Mouse (Mus musculus): ENCODE data around the gene Mocs3. TPM values are rescaled to one million over a fixed set of nuclear protein-coding genes. Genes with fewer than 3 reads are reported as not detected.

The Mocs3 gene
- total and polyA plus RNA-seq, 2 experiments from 2014 or later, result 3.8 to 6.0 TPM

DNA sequence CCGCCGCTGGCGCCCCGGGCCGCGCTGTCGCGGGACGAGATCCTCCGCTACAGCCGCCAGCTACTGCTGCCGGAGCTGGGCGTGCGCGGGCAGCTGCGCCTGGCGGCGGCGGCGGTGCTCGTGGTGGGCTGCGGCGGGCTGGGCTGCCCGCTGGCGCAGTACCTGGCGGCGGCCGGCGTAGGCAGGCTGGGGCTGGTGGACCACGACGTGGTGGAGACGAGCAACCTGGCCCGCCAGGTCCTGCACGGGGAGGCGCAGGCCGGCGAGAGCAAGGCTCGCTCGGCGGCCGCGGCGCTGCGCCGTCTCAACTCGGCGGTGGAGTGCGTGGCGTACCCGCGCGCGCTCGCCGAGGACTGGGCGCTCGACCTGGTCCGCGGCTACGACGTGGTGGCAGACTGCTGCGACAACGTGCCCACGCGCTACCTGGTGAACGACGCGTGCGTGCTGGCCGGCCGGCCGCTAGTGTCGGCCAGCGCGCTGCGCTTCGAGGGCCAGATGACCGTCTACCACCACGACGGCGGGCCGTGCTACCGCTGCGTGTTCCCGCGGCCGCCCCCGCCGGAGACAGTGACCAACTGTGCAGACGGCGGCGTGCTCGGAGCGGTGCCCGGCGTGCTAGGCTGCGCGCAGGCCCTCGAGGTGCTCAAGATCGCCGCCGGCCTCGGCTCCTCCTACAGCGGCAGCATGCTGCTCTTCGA lies 500 bp downstream of the Mocs3 start:
- 2% methylated on average over 76 of the region's 105 CpGs for WGBS

DNA sequence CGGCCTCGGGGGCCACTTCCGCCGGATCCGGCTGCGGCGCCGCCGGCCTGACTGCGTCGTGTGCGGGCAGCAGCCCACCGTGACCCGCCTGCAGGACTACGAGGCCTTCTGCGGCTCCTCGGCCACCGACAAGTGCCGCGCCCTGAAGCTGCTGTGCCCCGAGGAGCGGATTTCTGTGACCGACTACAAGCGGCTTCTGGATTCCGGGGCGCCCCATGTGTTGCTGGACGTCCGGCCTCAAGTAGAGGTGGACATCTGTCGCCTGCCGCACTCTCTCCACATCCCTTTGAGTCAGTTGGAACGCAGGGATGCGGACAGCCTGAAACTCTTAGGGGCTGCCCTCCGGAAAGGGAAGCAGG lies 1.0 kb downstream of the Mocs3 start:
- ATAC-seq (ENCODE audit: insufficient read depth, low read depth) (no peak), DNase-seq (ENCODE audit: low spot score) (no peak)
- 55% methylated on average over 33 of the region's 33 CpGs for WGBS
- Histone ChIP-seq H3K36me3 (replicated peaks; ENCODE audit: control insufficient read depth, insufficient read depth, low read length) (peaks cover 17% of the 10 kb centered on the region), H3K4me3 (ENCODE audit: low read depth, low read length) (peak overlapping the region; percentile 91), H3K27me3 (ENCODE audit: control insufficient read depth, insufficient read depth, low read length) (no peaks in the 10 kb centered on the region), H3K4me1 (ENCODE audit: control insufficient read depth, insufficient read depth) (peaks cover 20% of the 10 kb centered on the region), H3K9me3 (replicated peaks; ENCODE audit: control insufficient read depth, low read length) (no peaks in the 10 kb centered on the region), H3K4me2 (ENCODE audit: low read depth, low read length) (peak overlapping the region; percentile 94), H3K9ac (replicated peaks; ENCODE audit: low read depth, low read length) (peak overlapping the region; percentile 94; the same call in 1 of the 2 replicates), H3K27ac (ENCODE audit: low read depth) (no peak overlapping the region)
- no peak for TF ChIP-seq EP300 (IDR thresholded peaks at IDR 0.05; ENCODE audit: low read depth)
- no peak for TF ChIP-seq CTCF (IDR thresholded peaks at IDR 0.05; ENCODE audit: low read depth)

More for the DNA sequence above, 500 bp downstream of the Mocs3 start:
- Histone ChIP-seq H3K4me2 (ENCODE audit: low read depth, low read length) (peak overlapping the region; percentile 94), H3K36me3 (replicated peaks; ENCODE audit: control insufficient read depth, insufficient read depth, low read length) (peaks cover 22% of the 10 kb centered on the region), H3K9ac (replicated peaks; ENCODE audit: low read depth, low read length) (peak overlapping the region; percentile 94), H3K4me1 (ENCODE audit: control insufficient read depth, insufficient read depth) (peaks cover 20% of the 10 kb centered on the region), H3K27me3 (ENCODE audit: control insufficient read depth, insufficient read depth, low read length) (no peaks in the 10 kb centered on the region), H3K27ac (ENCODE audit: low read depth) (peak overlapping the region; percentile 90), H3K9me3 (replicated peaks; ENCODE audit: control insufficient read depth, low read length) (no peaks in the 10 kb centered on the region), H3K4me3 (ENCODE audit: low read depth, low read length) (peak overlapping the region; percentile 91)
- peak; percentile 65 for ATAC-seq (ENCODE audit: insufficient read depth, low read depth)
- DNase-seq (ENCODE audit: low spot score), result no peak
- TF ChIP-seq EP300 (IDR thresholded peaks at IDR 0.05; ENCODE audit: low read depth) (no peak), CTCF (IDR thresholded peaks at IDR 0.05; ENCODE audit: low read depth) (no peak)

- DNase-seq (ENCODE audit: low spot score), result no peak
- no peak for TF ChIP-seq CTCF (IDR thresholded peaks at IDR 0.05; ENCODE audit: low read depth)
- no peak for TF ChIP-seq EP300 (IDR thresholded peaks at IDR 0.05; ENCODE audit: low read depth)
- Histone ChIP-seq H3K9ac (replicated peaks; ENCODE audit: low read depth, low read length) (no peak overlapping the region), H3K27me3 (ENCODE audit: control insufficient read depth, insufficient read depth, low read length) (no peaks in the 10 kb centered on the region), H3K4me3 (ENCODE audit: low read depth, low read length) (no peak overlapping the region), H3K9me3 (replicated peaks; ENCODE audit: control insufficient read depth, low read length) (0 out of 2 replicates have a peak, but pooled peaks cover 2% of the 10 kb centered on the region), H3K36me3 (replicated peaks; ENCODE audit: control insufficient read depth, insufficient read depth, low read length) (peaks cover 9% of the 10 kb centered on the region; the same call in 1 of the 2 replicates), H3K27ac (ENCODE audit: low read depth) (no peak overlapping the region), H3K4me2 (ENCODE audit: low read depth, low read length) (no peak overlapping the region), H3K4me1 (ENCODE audit: control insufficient read depth, insufficient read depth) (peaks cover 19% of the 10 kb centered on the region)
- ATAC-seq (ENCODE audit: insufficient read depth, low read depth), result no peak
- 89% methylated on average over 5 of the region's 5 CpGs for WGBS
These were observed 2.9 kb downstream of the Mocs3 start for GRCm38 (mm10) chr2:168233286-168233685.

DNA sequence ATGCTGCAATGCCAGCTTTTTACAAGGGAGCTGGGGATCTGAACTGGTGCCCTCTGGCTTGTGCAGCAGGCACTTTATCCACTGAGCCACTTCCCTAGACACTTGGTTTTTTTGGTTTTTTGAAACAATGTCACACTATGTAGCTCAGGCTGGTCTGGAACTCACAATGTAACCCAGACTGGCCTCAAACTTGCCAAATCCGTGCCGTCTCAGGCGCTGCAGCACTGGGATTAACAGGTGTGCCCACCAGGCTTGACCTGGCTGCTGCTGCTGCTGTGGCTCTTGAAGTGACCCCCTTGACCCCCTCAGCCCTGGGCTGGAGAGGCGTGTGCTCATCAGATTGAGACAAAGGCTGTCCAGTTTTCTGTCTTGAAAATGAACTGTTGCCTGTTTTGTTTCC lies 7.9 kb downstream of the Mocs3 start:
- no peak overlapping the region for H3K4me2 ChIP-seq (ENCODE audit: low read depth, low read length)
- H3K36me3 ChIP-seq (replicated peaks; ENCODE audit: control insufficient read depth, insufficient read depth, low read length), result peaks cover 7% of the 10 kb centered on the region; the same call in 1 of the 2 replicates

DNA sequence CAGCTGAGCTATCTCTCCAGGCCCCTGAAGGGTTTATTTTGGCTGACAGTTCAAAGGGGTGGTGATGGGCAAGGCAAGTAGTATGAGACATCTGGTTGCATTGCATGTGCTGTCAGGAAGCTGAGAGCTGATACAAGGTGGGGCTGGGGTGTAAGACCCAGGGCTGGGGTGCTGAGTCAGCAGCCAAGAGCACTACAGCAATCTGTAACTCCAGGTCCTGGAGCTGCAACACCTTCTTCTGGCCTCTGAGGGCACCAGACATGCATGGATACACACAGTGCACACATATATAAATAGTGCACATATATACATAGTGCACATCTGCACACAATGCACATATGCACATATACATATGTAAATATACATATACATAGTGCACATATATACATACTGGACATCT lies 12.4 kb downstream of the Mocs3 start:
- ATAC-seq (ENCODE audit: insufficient read depth, low read depth), result no peak
- no peak overlapping the region for H3K4me2 ChIP-seq (ENCODE audit: low read depth, low read length)
- H3K27ac ChIP-seq (ENCODE audit: low read depth), result no peak overlapping the region
- no peak overlapping the region for H3K9ac ChIP-seq (replicated peaks; ENCODE audit: low read depth, low read length)
- H3K4me1 ChIP-seq (ENCODE audit: control insufficient read depth, insufficient read depth), result no peaks in the 10 kb centered on the region
- DNase-seq (ENCODE audit: low spot score), result peak; percentile 21
- TF ChIP-seq EP300 (IDR thresholded peaks at IDR 0.05; ENCODE audit: low read depth) (no peak), CTCF (IDR thresholded peaks at IDR 0.05; ENCODE audit: low read depth) (no peak)
- H3K9me3 ChIP-seq (replicated peaks; ENCODE audit: control insufficient read depth, low read length), result 0 out of 2 replicates have a peak, but pooled peaks cover 9% of the 10 kb centered on the region
- H3K27me3 ChIP-seq (ENCODE audit: control insufficient read depth, insufficient read depth, low read length), result 0 out of 2 replicates have a peak, but pooled peaks cover 5% of the 10 kb centered on the region
- no peaks in the 10 kb centered on the region for H3K36me3 ChIP-seq (replicated peaks; ENCODE audit: control insufficient read depth, insufficient read depth, low read length)
- H3K4me3 ChIP-seq (ENCODE audit: low read depth, low read length), result no peak overlapping the region

More for the DNA sequence above, 7.9 kb downstream of the Mocs3 start:
- WGBS, result 86% methylated on average over 4 of the region's 4 CpGs
- no peak overlapping the region for H3K4me3 ChIP-seq (ENCODE audit: low read depth, low read length)
- ATAC-seq (ENCODE audit: insufficient read depth, low read depth) (no peak), DNase-seq (ENCODE audit: low spot score) (no peak)
- H3K27ac ChIP-seq (ENCODE audit: low read depth), result no peak overlapping the region
- H3K9ac ChIP-seq (replicated peaks; ENCODE audit: low read depth, low read length), result no peak overlapping the region
- H3K9me3 ChIP-seq (replicated peaks; ENCODE audit: control insufficient read depth, low read length), result 0 out of 2 replicates have a peak, but pooled peaks cover 9% of the 10 kb centered on the region
- no peaks in the 10 kb centered on the region for H3K27me3 ChIP-seq (ENCODE audit: control insufficient read depth, insufficient read depth, low read length)
- H3K4me1 ChIP-seq (ENCODE audit: control insufficient read depth, insufficient read depth), result no peaks in the 10 kb centered on the region
- no peak for TF ChIP-seq EP300 (IDR thresholded peaks at IDR 0.05; ENCODE audit: low read depth)
- TF ChIP-seq CTCF (IDR thresholded peaks at IDR 0.05; ENCODE audit: low read depth), result no peak
